Mouse (Mus musculus) adrenal gland, adult 2 months (tissue): ENCODE data around the gene Eya2. TPM values are rescaled to one million over a fixed set of nuclear protein-coding genes. Genes with fewer than 3 reads are reported as not detected.

Experiments
- DNase-seq: peaks from one replicate; pipeline ENCODE4 v3.0.0; 2021
- polyA plus RNA-seq: library from polyadenylated mRNA; depleted of rRNA; stranded (reverse); fragments of >200 nt; gene quantifications from 2 replicates; pipeline ENCODE4 v1.2.3, GENCODE M21; 2012
- total RNA-seq, 2 experiments: library from RNA; stranded (reverse); gene quantifications; 2 replicates each; pipeline ENCODE4 v1.2.3; 2021

Eya2 gene
- total and polyA plus RNA-seq, 3 experiments, result 2.9 to 7.8 (median 3.8) TPM

DNA sequence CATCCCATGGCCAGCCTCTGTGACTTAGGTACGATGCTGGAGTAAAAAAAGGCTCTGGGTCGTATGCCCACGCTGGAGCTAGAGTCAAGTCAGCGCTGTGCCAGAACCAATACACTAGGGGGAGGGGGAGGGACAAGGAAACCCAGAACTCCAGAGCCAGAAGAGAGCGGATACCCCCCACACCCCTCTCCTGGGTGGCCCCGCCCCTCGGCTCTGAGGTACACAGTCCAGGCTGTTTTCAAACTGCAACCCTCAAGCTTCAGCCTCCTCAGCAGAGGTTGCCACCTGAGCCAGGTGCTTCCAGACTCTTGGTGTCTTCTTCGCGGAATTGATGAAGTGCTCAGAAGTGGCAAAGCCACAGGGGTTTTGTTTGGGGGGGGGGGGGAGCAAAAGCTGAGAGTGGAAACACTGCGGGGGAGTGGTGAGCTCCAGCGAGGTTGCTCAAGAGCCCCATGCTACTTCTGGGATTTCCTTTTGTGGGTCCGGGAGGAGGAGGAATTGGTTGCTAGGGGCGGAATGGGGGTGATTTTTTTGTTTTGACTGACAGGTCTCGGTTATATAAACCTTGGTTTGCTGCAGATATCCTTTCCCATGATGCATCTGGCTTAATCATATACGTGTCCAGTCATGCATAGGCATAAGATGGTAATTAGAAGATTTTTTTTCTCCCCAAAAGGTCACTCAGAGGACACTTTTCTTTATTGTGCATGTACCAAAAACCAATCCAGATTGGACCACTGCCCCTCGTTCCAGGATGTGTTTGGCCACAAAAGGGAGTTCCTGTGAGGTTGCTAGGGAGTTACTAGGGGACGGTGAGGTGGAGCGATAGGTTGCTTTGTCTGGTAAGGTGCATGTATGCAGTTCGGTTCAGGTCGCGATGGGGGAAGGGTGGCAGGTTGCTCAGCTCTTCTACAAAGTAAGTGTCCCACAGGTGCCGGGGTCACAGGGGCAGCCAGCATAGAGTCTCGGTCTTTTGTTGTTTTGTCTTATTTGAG is 122.6 kb downstream of the Eya2 start:
- DNase-seq, result no peak

DNA sequence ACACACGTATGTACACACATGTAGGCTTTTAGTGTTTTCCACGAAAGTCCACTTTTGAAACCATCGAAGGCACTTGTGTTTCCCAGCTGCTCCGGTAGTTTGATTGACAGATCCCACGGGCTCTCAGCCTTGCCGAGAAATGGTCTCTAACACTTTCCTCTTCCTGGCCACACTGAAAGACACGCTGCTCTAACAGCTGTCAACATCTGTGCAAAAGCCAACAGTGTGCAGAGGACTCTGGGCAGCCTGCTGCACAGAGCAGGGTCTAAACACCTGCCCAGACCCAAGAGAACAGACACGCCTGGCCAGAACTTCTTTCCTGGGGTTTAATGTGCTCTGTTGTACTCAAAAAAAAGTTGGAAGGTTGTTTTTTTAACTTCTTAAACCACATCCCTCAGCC is 124.5 kb downstream of the Eya2 start:
- DNase-seq, result no peak

DNA sequence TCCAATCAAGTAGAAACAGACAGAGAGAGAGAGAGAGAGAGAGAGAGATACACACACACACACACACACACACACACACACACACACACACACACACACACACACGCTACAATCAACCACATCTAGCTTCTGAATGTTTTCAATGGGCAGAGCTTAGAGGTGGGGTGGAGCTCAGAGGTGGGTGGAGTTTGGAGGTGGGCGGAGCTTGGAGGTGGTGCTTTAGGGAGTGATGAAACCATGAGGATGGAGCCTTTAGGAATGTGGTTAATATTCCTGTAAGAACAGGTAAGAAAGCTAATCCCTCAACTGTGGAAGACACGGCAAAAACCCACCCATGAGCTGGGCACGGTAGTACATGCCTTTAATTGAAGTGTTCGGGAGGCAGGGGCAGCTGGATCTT is 127.1 kb downstream of the Eya2 start:
- no peak for DNase-seq

DNA sequence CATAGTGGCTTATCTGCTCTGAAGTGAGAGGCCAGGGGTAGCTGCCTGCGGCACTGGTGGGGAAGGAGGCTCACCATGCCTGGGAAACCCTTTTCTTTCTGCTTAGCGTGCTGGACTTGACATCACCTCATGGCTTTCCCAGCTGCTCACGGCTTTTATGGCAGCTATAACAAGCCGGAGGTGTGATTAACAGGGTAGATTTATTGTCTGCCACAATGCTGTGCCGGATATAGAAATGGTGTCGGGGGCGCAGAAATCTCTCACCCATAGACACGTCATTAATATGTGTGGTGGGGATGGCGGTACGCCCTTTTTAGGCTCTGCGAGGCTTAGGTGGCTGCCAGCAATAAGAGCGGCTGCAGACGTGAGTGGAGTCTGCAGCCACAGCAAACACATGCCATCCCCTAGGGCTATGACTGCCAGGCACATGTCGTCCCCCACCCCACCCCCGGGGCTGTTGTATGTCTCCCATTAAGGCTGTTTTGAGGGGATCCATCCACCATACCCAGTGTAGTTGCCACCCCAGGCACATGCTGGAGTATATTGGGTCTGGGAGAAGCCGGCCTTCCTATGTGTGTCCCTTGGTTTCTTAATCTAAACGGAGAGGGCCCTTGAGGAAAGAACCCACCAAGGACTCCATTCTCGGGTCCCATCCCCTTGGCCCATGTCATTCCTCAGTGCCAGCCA is 137.9 kb downstream of the Eya2 start:
- no peak for DNase-seq

DNA sequence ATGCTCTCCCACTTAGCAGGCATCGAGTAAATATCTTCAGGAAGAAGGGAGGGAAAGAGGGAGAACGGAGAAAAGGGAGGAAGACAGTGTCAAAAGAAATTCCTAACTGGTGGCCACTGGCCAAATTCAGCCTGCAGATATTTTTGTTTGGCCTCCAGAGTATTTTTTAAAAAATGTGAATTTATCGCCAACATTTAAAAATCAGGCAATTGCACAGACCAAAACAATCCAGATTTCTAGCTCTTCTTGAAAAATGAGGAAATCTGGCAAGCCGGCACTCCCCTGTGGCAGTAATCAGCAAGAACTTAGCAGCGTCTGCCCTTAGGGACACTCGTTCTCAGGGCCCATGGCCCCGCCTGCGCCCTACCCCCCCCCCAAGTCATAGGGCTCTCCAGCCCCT is 138.9 kb downstream of the Eya2 start:
- DNase-seq, result no peak

DNA sequence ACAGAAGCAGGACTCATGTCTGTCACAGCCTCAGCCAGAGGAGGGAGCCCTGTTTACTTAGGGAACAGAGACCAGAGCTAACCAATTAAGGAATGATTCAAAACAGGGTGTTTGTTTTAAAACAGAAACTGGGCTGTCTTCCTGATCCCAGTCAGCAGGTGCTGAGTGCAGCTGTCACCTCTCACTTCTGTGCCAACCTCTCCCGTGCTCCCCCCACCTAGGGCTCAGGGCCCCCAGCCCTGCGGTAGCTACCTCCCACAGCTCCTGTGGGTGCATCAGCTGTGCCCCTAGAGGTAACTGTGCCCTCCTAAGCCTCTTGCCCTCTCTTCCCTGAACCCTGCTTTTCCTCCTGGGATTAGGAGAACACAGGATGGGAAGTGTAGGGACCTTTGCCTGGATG is 141.5 kb downstream of the Eya2 start:
- no peak for DNase-seq

DNA sequence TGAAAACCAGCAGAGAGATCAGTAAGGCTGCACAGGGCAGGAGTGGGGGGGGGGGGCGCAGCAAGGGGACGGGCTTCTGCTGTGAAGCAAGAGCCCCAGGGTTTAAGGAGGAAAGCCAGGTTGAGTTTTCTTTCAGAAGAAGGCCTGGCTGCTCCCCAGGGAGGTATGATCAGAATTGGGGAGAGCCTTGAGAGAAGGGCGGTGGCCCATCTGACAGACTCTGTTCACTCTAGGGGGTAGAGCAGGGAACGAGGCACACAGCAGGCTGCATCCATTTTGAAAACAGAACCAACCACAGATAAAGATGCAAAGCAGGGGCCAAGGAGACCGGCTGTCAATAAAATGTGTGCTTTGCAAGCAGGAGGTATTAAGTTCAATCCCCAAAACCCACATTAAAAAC is 145.5 kb downstream of the Eya2 start:
- DNase-seq, result no peak

DNA sequence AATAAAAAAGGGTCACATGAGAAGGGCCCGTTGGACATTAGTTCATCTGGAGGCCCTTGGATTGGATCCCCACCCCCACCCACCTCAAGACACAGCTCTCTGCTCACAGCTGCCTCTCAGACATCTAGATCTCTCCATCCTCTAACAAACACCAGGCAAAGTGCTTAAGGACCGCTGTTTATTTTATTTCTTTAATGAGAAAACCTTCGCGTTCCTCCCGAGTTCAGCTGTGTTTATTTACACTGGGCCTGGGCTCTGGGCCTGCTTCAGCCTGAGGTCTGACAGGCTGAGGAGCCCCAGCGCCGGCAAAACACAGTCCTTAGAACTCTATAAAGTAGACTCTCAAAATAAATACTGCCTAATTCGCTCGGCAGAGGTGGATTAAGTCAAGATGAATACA is 146.2 kb downstream of the Eya2 start:
- DNase-seq, result no peak

DNA sequence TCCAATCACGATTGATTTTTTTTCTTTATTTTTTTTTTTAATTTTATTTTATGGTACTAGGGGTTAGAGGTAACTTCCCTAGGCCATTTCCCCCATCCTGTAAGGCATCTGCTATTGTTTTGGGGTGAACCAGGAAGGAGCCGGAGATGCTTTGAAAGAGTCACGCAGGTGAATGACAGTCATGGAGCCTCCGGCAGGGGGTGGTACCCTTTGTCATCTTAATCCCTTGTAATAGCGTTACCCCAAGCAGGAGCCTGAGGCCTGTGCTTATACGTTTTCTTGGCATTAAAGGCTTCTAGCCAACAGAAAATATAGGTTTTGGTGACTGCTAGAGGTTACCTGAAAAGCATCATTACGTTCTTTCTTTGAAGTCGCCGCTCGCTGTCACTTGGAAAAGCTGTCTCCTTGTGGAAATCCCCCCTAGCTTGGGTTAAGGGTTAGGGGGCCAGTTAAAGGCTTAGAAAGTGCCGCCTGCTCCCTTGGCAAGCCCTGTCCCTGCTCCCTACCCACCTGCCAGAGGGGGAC is 146.8 kb downstream of the Eya2 start:
- DNase-seq, result no peak

DNA sequence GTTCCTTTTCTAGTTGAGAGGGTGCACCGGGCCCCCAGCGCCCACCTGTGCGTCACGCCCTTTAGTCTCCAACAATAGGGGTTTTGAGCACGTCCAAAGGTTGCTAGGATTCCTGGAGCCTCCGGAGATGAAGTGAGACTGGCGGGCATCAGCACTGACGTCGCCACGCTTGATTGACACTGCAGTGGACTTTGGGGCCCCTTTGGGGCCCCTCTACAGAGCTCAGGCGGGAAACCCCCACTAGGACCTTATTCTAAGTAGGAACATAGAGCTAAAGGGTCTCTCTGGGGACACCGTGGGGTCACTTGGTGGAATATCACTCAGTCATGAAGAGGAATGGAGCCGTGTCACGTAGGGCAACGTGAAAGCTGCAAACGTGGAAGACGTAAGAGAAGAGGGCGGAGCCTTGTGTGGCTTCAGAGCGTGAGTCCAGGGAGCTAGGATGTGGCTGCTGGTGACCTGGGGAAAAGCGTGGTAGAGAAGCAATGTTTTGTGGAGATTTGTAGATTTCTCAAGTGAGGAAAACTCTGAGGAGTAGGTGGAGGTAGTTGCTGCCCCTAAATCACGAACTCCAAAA is 147.5 kb downstream of the Eya2 start:
- DNase-seq, result no peak

DNA sequence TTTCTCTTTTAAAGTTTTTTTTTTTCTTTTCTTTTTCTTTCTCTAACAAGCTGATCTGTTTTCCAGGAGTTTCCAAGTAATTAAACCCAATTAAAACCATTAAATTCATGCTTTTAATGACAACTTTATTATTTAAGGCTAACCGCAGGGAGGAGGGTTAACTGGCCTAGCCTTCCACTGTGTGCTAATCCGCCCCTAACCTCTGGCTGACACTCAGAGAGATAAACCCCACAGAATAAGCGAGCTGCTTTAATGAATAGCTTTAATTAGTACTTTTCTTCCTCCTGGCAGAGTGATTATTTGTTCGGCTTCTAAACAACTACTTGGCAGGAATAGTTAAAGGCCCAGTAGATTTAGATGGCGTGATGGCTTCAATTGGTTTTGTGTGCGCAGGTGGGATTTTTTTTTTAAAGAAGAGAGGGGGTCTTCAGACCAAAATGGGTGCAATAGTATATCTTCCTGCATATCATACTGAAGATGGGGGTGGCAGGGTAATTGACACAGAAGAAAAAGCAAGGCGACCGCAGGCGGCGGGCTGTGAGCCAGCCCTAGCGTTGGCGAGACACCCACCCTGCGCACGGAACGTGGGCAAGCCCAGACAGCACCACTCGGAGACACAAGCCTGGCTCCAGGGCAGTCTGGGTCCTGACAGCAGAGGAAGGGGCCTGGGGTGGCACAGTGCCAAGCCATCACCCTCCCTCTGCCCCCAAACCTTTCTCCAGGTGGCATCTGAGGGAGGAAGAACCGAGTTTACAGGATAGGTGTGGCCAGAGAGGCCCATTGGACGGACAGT is 150.7 kb downstream of the Eya2 start:
- DNase-seq, result no peak

DNA sequence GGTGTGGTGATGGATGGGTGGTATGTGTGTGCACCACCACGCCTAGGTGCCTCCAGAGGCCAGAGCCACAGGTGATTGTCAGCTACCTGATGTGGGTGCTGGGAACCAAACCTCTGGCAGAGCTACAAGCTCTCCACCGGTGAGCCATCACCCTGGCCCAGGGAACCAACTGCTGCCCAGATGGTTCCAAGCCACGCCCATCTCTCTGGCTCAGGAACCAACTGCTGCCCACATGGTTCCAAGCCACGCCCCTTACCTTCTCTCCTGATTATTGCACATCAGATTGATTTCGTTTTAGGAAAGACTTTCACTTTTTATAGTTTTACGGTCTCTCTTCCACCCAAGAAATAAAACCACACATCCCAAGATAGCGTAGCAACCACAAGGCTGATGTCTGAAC is 153.1 kb downstream of the Eya2 start:
- no peak for DNase-seq

DNA sequence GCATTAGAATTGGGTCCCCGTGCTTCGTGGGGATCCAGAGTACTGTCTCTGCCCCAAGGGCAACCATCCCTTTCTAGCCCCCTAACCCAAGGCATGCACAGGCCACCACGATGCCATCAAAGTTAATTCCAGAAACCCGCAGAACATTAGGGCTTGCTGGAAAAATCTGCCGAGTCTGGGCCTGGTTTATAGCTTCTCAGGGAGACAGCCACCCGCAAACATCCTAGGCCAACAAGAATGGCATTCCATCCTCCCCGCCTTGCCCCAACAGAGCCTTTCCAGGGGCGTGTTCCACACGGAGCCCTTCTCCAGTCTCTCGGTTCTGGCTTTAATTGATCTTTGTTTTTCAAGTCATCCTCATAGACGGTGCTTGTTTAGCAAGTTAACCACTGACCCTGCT is 153.6 kb downstream of the Eya2 start:
- DNase-seq, result no peak

DNA sequence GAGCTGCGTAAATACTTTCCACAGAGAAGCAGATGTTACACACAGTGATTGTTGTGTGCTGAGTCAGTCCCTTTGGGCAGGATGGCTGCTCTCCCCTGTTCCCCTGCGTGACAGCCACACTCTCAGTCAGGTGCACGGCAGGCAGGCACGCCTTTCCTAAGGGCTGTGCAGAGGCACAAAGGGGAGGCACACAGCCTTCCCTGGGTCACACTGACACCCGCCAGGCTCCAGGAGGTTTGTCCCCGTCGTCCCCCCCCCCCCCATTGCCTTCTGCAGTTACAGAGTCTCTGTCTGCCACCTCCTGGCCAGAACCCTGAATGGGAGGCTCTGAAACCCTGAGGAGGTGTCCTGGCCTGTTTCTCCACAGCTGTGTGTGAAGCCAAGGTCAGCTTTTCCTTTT is 156.2 kb downstream of the Eya2 start:
- no peak for DNase-seq

DNA sequence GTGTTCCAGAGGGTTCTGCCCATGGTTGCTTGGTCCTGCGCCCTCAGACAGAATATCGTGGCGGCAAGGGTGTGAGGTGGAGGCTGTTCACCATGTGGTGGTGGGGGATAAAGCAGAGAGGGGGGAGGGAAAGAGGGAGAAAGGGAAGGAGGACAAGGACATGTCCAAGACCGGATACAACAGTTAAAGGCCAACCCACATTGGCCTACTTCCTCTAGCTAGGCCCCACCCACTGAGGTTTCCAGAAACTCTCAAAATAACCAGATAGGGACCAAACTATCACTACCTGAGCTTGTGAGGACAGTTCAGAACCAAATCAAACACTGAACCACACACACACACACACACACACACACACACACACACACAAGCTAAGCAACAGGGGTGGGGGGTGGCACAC is 157.9 kb downstream of the Eya2 start:
- no peak for DNase-seq

DNA sequence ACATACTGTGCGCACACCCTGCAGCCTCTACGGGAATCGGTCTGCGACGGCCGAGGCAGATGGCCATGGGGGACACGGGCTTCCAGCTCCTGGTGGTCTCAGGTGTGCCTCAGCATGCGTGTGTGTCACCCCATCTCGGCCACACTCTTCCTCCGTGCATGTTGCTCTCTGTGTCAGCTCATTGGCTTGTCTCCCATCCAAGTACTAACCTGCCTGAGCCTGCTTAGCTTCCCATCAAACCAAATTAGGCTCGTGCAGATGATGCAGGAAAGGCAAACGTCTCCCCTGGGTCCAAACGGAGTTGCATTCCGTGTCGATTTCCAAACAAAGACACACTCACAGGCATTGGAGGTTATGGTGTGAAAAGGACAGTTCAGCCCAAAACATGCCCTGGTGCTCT is 163.0 kb downstream of the Eya2 start:
- DNase-seq, result no peak

DNA sequence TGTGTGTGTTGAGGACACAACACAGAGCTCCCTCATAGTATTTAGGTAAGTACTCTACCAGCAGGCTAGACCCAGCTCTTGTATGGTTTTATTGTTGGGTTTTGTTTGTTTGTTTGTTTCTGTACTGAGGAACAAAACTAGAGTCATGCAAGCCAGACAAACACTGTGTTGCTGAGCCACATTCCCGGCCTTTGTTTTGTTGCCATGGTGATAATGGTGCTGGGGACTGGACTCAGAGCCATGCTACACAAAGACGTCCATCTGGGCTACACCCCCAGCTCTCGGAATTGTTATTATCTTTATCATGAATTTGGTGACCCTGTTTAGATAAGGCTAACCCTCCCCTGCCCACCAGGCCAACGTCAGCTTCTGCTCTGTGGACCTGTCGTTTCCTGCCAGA is 163.7 kb downstream of the Eya2 start:
- no peak for DNase-seq

DNA sequence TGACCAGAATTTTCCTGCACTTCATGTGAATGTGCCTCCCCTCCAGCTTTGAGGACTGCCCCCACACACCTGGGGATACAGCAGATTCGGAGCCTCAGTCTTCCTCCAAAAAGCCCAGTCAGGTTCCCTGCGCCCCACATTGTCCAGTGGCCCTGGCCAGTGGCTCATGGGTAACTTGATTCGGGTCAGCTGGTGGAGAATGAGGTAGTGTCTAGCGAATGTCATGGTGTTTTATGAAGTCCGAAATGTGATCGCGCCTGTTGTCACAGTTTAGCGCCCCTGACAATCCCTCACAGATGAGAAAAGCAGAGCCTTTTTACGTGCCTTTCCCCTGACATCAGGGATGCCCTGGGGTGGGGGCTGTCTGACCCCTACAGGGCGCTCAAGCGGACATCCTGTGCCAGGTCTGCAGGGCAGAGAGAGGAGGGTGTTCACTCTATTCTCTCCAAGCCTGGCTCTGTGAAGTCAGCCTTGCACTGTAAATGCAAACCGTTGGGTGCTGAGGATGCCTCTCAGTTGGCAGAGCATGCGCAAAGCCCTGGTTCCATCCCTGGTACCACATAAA is 164.7 kb downstream of the Eya2 start:
- DNase-seq, result no peak

DNA sequence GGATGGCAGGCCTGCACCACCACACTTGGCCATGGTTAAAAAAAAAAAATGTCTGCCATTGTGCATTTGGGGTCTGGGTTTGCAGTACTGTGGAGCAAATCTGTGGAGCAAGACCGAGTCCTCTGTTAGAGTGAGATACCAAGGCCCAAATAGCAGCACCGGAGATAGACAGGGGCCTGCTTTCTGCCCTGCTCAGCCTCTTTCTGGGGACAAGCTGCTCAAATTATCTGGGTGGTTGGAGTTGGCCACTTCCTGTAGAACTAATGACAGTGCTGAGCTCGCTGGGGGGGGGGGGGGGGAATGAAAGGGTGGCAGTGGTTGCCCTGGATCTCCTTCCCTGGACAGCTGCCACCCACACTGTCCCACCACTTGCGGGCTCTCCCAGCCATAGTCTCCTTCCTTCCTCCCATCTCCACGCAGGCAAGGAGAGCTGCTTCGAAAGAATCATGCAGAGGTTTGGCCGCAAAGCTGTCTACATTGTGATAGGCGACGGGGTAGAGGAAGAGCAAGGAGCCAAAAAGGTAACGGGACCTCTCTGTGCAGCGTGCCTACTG is 174.1 kb downstream of the Eya2 start:
- no peak for DNase-seq

DNA sequence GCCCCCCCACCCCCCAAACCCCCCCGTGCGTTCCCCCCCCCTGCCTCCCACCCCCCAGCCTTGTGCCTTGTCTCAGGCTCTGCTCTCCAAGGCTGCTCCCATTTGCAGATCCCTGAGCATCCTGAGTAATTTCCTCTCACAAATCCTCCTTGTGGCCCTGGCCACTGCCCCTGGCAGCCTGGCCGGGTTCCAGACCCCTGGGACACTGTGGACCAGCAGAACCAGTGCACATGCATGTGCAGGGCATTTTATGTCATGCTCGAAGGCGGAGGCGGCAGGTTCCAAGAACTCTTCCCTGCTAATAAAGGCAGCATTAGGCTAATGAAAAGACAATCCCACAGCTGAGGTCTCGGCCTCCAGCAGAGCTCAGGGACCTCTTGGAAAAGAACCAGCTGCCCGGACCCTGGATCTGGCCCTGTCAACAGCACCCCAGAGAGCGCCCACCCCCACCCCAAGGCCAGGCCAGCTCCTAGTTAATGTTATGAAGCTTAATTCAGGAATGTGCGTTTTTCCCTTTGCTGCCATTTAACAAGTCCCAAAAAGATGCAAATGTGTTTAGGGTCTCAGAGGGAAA is 174.6 kb downstream of the Eya2 start:
- DNase-seq, result no peak

DNA sequence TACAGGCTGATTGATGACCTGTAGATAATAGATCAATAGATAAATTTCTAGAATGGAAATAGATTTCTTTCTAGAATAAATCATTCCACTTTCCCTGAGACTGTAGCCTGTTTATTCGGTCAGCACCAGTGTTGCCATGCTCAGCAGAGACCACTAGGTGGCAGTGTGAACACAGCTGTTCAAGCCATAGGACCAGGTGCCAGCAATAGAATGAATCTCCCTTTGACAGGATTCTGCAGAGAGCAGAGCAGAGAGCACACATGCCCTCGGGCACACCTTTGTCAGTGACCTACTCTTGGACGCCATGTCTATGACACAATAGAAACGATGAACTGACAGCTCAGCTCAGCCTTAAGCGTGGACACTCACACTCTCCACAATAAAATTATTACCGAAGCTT is 184.1 kb downstream of the Eya2 start:
- peak; percentile 70 for DNase-seq
